Mouse (Mus musculus) pancreas, adult 10 weeks (tissue): Measurements from ENCODE around the gene Slc35b3. TPM values are rescaled to one million over a fixed set of nuclear protein-coding genes. Genes with fewer than 3 reads are reported as not detected.

Source experiments
- polyA plus RNA-seq: library from polyadenylated mRNA; stranded (reverse); fragments of 350-450 nt; fragmentation: Illumina TruSeq; extraction: RNeasy Lipid Tissue Mini Kit (QIAGEN cat#74804); gene quantifications from one replicate; pipeline ENCODE4 v1.2.3, GENCODE M21; 2015; ENCODE audit warnings: low read depth, low replicate concordance; ENCODE audit not compliant: insufficient read depth

The Slc35b3 gene
- 9.0 TPM for polyA plus RNA-seq

DNA sequence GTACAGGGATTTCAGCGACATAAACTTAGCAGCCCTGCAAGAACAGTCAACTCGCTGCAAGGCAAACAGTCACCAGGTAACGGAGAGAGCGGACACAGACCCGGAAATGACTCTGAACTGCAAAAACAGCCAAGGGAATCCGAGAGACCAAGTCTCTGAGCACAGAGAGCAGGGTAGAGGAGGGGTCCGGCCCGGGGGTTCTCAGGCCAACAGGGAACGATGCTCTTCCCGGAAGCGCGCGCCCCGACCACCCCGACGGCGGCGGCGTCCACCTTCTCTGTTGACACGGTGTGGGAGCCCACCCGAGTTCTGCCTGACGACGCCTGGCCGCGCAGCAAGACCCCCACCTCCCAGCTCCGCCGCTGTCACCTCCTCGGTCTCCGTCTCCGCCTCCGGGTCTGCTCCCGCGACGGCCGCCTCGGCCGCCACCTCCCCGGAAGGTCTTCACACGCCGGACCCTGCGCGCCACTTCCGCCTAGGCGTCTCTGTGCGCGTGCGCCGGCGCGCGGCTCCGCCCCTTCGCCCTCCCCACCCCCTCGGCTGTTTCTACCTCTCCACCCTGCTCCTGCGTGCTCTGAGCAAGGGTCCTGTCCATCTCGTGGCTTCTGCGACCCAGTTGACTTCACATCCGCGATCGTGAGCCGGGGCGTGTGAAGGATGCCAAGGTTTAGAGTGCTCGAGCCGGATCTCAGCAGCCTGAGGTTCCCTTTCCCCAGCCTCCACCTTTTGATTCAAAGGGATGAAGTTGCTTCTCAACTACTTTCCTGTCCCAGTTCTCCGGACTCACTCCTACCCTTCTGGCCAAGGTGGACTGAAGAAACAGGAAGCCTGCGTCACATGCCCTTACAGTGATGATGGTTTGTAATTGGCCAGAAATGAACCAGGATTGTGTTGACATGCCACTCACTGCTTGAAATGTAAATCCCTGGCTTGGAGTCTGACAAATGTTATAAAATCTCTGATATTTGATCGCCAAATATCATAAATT is at the start of gene Slc35b3:
Gene Slc35b3 (minus strand): TSS at position 813 of the 988 bp plus-strand sequence.

